Mouse (Mus musculus) midbrain, embryonic 10.5 days (tissue): ENCODE data around the gene Tkt. TPM values are rescaled to one million over a fixed set of nuclear protein-coding genes. Genes with fewer than 3 reads are reported as not detected.

Experiments
- DNase-seq: peaks from one replicate; pipeline ENCODE4 v3.0.0-alpha.2; 2017; ENCODE audit warnings: low spot score
- H3K27ac ChIP-seq: fragments of 300-500 bp; sonication (generic); replicated peaks from 2 replicates; pipeline ENCODE4 v1.5.1; 2016; ENCODE audit warnings: mild to moderate bottlenecking
- H3K27me3 ChIP-seq: fragments of 300-500 bp; sonication (generic); 2 replicates; pipeline ENCODE4 v1.6.1; 2016; ENCODE audit warnings: low read depth, mild to moderate bottlenecking; ENCODE audit not compliant: poor library complexity, severe bottlenecking
- H3K36me3 ChIP-seq: fragments of 300-500 bp; sonication (generic); 2 replicates; pipeline ENCODE4 v1.6.1; 2016; ENCODE audit warnings: mild to moderate bottlenecking, moderate library complexity
- H3K4me1 ChIP-seq: fragments of 300-500 bp; sonication (generic); 2 replicates; pipeline ENCODE4 v1.6.1; 2016
- H3K4me3 ChIP-seq: fragments of 300-500 bp; sonication (generic); 2 replicates; pipeline ENCODE4 v1.5.1; 2016; ENCODE audit warnings: mild to moderate bottlenecking, moderate library complexity
- H3K9me3 ChIP-seq: fragments of 300-500 bp; sonication (generic); replicated peaks from 2 replicates; pipeline ENCODE4 v1.6.1; 2016; ENCODE audit warnings: mild to moderate bottlenecking
- WGBS: fragments of 180-500 bp; shearing (Covaris S2); methylation state at CpG from one replicate; pipeline ENCODE4 v1.1.7; 2016; 5-methylcytosine and 5-hydroxymethylcytosine counted together
- polyA plus RNA-seq: library from polyadenylated mRNA; unstranded; fragments of >200 nt; fragmentation: Nextera tagmentation; extraction: Ambion mirVana; gene quantifications from 2 replicates; pipeline ENCODE4 v1.2.1, GENCODE M21; 2016

The Tkt gene
- polyA plus RNA-seq, 1 experiment from 2014 or later, result 334 TPM

DNA sequence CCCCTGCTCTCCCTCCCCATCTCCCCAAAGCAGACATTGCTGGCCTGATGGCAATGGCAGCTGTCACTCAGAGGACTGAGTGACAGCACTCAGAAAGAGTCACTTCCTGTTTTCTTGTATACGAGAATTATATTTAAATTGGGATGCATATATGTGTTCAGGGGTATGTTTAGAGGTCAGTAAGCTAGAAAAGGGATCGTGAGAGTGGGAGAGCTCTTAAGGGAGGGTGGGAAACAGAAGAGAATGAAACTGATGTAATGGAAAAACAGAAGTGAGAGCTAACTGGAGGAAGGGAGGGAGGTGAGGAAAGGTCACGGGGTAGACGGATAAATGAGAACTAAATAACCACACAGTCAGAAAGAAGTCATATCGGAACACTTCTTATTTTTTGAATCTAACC is 31.0 kb downstream of the Tkt start:
- Histone ChIP-seq H3K4me1 (peaks cover 22% of the 10 kb centered on the region), H3K27me3 (no peaks in the 10 kb centered on the region), H3K9me3 (no peaks in the 10 kb centered on the region), H3K27ac (no peak overlapping the region), H3K4me3 (no peak overlapping the region), H3K36me3 (peaks cover 24% of the 10 kb centered on the region)
- DNase-seq, result no peak
- 85% methylated on average over 5 of the region's 5 CpGs for WGBS

- 25% methylated on average over 5 of the region's 5 CpGs for WGBS
- H3K27me3 ChIP-seq, result no peaks in the 10 kb centered on the region
- peaks cover 29% of the 10 kb centered on the region for H3K4me1 ChIP-seq
- peaks cover 17% of the 10 kb centered on the region for H3K36me3 ChIP-seq
- DNase-seq, result peak; percentile 31
- H3K9me3 ChIP-seq, result no peaks in the 10 kb centered on the region
- peak overlapping the region; percentile 14; the same call in 1 of the 2 replicates for H3K27ac ChIP-seq
- H3K4me3 ChIP-seq, result no peak overlapping the region
Measured at GRCm38 (mm10) chr14:30579882-30580281, 31.7 kb downstream of the Tkt start.

DNA sequence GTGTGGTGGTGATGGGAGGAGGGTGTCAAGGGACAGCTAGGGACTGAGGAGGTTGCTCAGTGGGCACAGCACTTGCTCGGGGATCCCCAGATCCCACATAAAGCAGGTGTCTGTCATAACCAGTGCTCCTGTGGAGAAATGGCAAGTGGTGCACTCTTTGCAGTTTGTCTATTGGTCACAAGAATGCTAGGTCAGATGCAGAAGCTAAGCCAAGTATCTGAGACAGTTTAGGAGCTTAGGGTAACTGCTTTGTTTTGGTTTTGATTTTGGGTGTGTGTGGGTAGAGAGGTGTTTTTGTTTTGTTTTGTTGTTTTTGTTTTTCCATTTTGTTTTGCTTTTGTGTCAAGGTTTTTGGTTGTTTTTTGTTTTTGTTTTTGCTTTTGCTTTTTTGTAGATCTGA is 33.1 kb downstream of the Tkt start:
- no peaks in the 10 kb centered on the region for H3K9me3 ChIP-seq
- no peaks in the 10 kb centered on the region for H3K27me3 ChIP-seq
- peaks cover 4% of the 10 kb centered on the region for H3K36me3 ChIP-seq
- no peak overlapping the region for H3K27ac ChIP-seq
- WGBS, result 74% methylated on average over 1 of the region's 1 CpGs
- peaks cover 28% of the 10 kb centered on the region for H3K4me1 ChIP-seq
- no peak overlapping the region for H3K4me3 ChIP-seq
- DNase-seq, result no peak

- Histone ChIP-seq H3K4me3 (no peak overlapping the region), H3K36me3 (no peaks in the 10 kb centered on the region), H3K9me3 (no peaks in the 10 kb centered on the region), H3K27ac (peak overlapping the region; percentile 72), H3K27me3 (no peaks in the 10 kb centered on the region), H3K4me1 (peaks cover 24% of the 10 kb centered on the region)
- 73% methylated on average over 2 of the region's 2 CpGs for WGBS
- no peak for DNase-seq
Measured at GRCm38 (mm10) chr14:30584077-30584476, 35.9 kb downstream of the Tkt start.

DNA sequence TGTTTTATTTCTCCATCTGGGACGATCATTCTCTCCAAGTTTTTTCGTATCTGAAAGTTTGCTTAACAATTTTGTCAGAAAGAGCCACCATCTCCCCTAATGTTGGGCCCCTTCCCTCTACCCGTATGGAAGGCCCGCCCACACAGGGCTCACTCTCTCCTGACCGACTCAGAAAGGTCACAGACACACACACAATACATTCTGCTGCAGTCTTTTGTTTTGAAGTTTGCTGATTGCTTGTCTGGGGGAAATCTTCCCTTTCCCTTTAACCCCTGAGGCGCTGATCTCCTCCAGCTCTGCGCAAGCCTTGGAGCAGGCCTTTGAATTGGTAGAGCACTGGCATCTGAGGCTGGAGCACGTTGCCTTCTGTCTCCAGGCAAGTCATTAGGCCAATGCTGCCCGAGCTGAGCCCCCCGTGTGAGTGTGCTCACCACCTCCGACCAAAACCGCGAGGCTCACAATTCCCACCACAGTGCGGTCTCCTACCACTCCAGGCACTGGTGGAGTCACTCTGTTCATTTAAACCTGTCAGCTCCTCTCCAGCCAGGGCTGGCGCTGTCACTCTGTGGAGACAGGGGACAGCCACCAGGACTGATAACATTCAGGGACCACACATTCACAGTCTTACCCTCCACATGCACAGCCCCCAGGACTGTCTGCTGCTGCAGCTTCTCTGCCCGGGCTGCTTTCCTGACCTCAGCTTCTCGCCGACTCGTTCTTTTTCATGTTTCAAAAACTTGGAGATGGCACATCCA is 36.5 kb downstream of the Tkt start:
- no peaks in the 10 kb centered on the region for H3K9me3 ChIP-seq
- 57% methylated on average over 19 of the region's 19 CpGs for WGBS
- H3K27ac ChIP-seq, result peak overlapping the region; percentile 72
- peak; percentile 26 for DNase-seq
- H3K4me3 ChIP-seq, result no peak overlapping the region
- H3K4me1 ChIP-seq, result peaks cover 25% of the 10 kb centered on the region
- H3K27me3 ChIP-seq, result no peaks in the 10 kb centered on the region
- H3K36me3 ChIP-seq, result no peaks in the 10 kb centered on the region

DNA sequence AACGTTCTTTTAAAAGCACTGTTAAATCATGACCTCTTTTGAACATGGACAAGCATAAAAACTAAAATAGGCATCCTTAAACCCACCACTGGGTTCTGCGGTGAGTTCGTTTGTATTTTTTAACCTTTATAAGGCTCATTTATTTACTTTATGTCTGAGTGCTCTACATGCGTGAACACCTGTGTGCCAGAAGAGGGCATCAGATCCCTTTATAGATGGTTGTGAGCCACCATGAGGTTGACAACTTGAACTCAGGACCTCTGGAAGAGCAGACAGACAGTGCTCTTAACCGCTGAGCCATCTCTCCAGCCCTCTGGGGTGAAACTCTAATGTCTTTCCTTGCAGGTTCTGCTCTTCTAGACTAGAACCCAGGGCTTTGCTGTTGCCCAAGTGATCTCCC is 37.2 kb downstream of the Tkt start:
- Histone ChIP-seq H3K9me3 (no peaks in the 10 kb centered on the region), H3K27ac (0 out of 2 replicates have a peak overlapping the region, but pooled peaks have one; percentile 72), H3K36me3 (no peaks in the 10 kb centered on the region), H3K27me3 (no peaks in the 10 kb centered on the region), H3K4me3 (no peak overlapping the region), H3K4me1 (peaks cover 26% of the 10 kb centered on the region)
- 90% methylated on average over 5 of the region's 5 CpGs for WGBS
- no peak for DNase-seq

DNA sequence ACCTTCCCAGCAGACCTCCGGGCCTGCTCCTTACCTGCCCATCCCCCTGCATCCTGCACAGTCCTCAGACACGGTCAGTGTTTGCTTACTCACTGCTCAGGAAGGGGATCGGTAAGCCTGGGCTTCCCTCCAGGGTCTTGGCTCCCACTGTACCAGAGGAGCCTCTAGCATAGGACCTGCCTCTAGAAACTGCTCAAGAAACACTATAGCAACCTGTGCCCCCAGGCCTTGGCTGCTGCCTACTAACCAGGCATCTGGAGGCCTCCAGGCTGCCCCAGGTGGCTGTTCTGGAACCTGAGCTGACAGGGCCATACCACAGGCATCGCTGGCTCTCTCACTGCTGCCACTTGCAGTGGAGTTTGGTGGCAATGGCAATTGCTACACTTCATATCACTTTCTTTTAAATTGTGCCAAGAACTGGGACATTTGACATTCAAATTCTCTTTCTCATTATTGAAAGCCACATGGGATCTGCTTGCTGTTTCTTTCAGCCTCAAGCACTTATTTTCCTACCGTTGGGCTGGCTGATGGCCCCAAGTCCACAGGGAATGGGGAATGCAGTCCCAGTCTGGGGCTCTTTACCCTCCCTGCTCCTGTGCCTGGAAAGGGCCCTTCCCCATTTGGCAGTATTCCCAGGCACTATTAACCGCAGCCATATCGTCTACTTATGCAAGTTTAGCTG is 38.8 kb downstream of the Tkt start:
- no peak for DNase-seq
- no peak overlapping the region for H3K4me3 ChIP-seq
- peak overlapping the region; percentile 49; the same call in 1 of the 2 replicates for H3K27ac ChIP-seq
- H3K36me3 ChIP-seq, result no peaks in the 10 kb centered on the region
- 73% methylated on average over 7 of the region's 7 CpGs for WGBS
- no peaks in the 10 kb centered on the region for H3K9me3 ChIP-seq
- no peaks in the 10 kb centered on the region for H3K27me3 ChIP-seq
- peaks cover 29% of the 10 kb centered on the region for H3K4me1 ChIP-seq

DNA sequence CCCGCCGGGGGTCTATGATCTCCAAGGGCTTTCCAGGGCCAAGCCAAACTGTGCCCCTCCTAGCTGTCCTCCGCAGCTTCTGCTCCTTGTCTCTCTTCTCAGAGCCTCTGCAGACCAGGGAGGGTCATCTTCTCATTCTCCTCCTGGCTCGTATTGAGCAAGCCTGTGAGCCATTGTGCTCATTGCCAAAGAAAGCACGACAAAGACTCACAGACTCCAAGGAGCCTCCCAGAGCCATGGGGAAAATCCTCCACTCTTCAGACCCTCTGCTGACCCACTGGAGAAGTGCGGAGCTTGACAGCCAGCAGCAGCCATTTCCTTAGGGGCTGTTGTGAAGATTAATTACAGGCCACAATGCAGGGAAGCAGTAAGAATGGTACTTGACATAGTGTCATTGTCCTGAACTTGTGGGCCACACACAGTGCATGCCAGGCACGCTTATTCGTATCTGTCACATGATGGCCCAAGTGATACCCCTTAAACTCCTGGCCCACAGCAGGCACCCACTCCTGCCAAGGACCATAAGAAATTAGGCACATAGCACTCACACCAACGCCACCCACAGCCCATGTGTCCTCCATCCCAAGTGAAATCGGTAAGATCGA is 42.0 kb downstream of the Tkt start:
- 76% methylated on average over 11 of the region's 11 CpGs for WGBS
- peaks cover 39% of the 10 kb centered on the region for H3K4me1 ChIP-seq
- no peak overlapping the region for H3K4me3 ChIP-seq
- no peaks in the 10 kb centered on the region for H3K9me3 ChIP-seq
- no peaks in the 10 kb centered on the region for H3K36me3 ChIP-seq
- DNase-seq, result no peak
- 0 out of 2 replicates have a peak overlapping the region, but pooled peaks have one; percentile 38 for H3K27ac ChIP-seq
- no peaks in the 10 kb centered on the region for H3K27me3 ChIP-seq

GRCm38 (mm10) chr14:30590918-30591317 is 42.8 kb downstream of the Tkt start:
- Histone ChIP-seq H3K4me3 (no peak overlapping the region), H3K36me3 (no peaks in the 10 kb centered on the region), H3K27ac (no peak overlapping the region), H3K9me3 (no peaks in the 10 kb centered on the region), H3K27me3 (no peaks in the 10 kb centered on the region), H3K4me1 (peaks cover 40% of the 10 kb centered on the region)
- DNase-seq, result no peak
- 75% methylated on average over 7 of the region's 7 CpGs for WGBS

- Histone ChIP-seq H3K27me3 (no peaks in the 10 kb centered on the region), H3K27ac (0 out of 2 replicates have a peak overlapping the region, but pooled peaks have one; percentile 23), H3K4me1 (peaks cover 40% of the 10 kb centered on the region), H3K9me3 (no peaks in the 10 kb centered on the region), H3K4me3 (no peak overlapping the region), H3K36me3 (no peaks in the 10 kb centered on the region)
- 11% methylated on average over 6 of the region's 6 CpGs for WGBS
- DNase-seq, result peak; percentile 81
Measured at GRCm38 (mm10) chr14:30591417-30591816, 43.3 kb downstream of the Tkt start.

GRCm38 (mm10) chr14:30593279-30594091 is 45.3 kb downstream of the Tkt start:
- peaks cover 35% of the 10 kb centered on the region for H3K4me1 ChIP-seq
- DNase-seq, result peak; percentile 51
- WGBS, result 41% methylated on average over 11 of the region's 11 CpGs
- H3K9me3 ChIP-seq, result no peaks in the 10 kb centered on the region
- H3K27me3 ChIP-seq, result no peaks in the 10 kb centered on the region
- H3K36me3 ChIP-seq, result peaks cover 2% of the 10 kb centered on the region
- peak overlapping the region; percentile 34; the same call in 1 of the 2 replicates for H3K4me3 ChIP-seq
- H3K27ac ChIP-seq, result peak overlapping the region; percentile 85

GRCm38 (mm10) chr14:30594092-30594695 is 46.0 kb downstream of the Tkt start:
- H3K36me3 ChIP-seq, result peaks cover 9% of the 10 kb centered on the region
- DNase-seq, result peak; percentile 83
- no peaks in the 10 kb centered on the region for H3K9me3 ChIP-seq
- H3K27me3 ChIP-seq, result no peaks in the 10 kb centered on the region
- peaks cover 35% of the 10 kb centered on the region for H3K4me1 ChIP-seq
- peak overlapping the region; percentile 85 for H3K27ac ChIP-seq
- H3K4me3 ChIP-seq, result peak overlapping the region; percentile 34
- 28% methylated on average over 7 of the region's 7 CpGs for WGBS
